Mouse (Mus musculus): ENCODE measurements around the gene Lum.

Gene Lum

DNA sequence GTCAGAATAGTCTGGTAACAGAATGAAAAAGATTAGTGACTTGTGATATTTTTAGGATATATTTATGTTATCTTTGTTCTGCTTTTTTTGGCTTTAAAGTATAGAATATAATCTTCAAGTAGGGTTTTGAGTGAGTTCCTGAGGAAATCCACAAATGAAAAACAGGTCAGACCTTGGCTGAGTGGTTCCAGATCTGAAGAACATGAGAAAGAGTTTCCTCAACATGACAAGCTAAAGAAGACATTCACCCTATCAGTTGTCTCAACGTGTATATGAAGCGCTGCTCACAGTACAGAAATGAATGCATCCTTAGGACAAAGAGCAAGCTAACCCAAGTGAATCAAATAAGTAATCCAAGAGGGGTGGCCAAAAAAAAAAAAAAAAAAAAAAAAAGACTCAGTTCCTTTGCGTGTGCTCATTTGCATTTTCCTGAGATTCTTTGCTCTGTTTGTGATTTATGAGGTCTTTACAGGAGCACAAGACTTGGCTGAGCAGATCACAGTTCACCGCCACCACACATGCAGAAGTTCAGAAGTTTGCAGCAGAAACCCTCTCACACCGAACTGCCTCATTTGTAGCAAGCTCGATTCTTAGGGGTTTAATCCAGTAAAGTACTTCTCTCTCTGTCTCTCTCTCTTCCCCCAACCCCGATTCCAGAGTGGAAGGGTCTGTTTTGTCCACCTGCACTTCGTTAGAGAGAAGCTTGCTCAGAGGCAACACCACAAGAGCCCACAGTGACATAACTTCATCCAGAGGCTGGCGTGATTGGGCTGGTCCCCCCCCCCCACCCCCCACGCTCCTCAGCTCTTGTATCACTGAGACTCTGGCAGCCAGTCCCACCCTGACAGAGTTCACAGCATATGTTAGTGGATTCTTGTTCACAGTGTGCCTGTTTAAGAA, at the start of gene Lum:
Gene Lum (plus strand): TSS at position 172 of the 900 bp plus-strand sequence.
- in situ Hi-C loops (cut with MboI; ENCODE audit: low pct_unique_long_range_greater_than_20kb in 1 of 2, low sequenced_read_pairs in 2 of 2, unreplicated experiment in 1 of 2) = no loop called here

DNA sequence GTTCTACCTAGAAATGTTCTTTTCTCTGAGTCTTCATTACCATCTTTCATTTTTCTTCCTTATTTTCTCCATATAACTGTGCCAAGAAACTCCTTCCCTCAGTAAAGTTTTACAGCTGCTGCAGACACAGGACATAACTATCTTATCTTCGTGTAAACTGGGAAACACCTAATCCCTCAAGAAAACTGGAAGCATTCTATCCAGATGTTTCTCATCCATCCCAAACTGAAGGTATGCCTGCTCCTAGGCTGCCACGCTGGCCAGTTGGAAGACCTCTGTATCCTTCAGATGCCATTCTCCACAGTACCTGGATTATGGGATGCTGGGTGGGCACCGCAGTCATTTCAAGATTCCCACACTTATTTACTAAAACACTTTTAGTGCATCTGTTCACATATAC, 41.6 kb upstream of the Lum start:
- in situ Hi-C loops (cut with MboI; ENCODE audit: low pct_unique_long_range_greater_than_20kb in 1 of 2, low sequenced_read_pairs in 2 of 2, unreplicated experiment in 1 of 2) = no loop called here

DNA sequence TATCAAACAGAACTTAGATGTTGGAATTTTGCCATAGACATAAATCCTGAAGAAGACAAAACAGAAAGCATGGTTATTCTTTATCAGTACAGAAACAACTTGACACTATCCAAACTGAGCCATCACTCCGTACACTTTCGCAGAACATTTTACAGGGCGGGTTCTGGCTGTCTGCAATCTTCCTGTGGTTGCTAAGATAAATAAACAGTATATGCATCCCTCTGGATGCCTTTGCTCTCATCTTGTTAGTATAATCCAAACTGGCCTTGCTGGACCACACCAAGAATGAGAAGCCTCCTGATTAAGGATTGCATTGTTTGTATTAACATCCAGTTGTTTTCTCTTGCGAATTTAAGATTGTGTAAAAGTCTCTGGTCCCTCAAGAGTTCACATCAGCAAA, 29.2 kb upstream of the Lum start:
- in situ Hi-C loops (cut with MboI; ENCODE audit: low pct_unique_long_range_greater_than_20kb in 1 of 2, low sequenced_read_pairs in 2 of 2, unreplicated experiment in 1 of 2) = no loop called here

DNA sequence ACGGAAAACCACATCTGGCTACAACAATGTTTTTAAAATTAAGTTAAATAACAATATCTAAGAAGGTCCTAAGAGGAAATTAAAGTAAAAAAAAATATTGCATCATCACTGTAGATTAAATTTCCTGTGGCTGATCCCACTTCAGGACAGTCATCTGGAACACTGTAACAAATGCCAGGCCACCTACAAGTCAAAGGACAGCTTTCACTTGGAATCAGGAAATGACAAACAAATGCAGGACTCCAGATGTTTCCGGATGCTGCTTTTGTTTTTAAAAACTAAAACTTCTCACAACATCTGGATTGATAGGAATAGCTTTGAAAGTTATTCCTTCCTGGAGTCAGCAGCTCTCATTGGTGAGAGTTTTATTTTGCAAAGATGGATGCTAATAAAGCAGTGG, 28.0 kb upstream of the Lum start:
- in situ Hi-C loops (cut with MboI; ENCODE audit: low pct_unique_long_range_greater_than_20kb in 1 of 2, low sequenced_read_pairs in 2 of 2, unreplicated experiment in 1 of 2) = no loop called here

GRCm38 (mm10) chr10:97538202-97538601, 26.7 kb upstream of the Lum start:
- in situ Hi-C loops (cut with MboI; ENCODE audit: low pct_unique_long_range_greater_than_20kb in 1 of 2, low sequenced_read_pairs in 2 of 2, unreplicated experiment in 1 of 2) = no loop called here

DNA sequence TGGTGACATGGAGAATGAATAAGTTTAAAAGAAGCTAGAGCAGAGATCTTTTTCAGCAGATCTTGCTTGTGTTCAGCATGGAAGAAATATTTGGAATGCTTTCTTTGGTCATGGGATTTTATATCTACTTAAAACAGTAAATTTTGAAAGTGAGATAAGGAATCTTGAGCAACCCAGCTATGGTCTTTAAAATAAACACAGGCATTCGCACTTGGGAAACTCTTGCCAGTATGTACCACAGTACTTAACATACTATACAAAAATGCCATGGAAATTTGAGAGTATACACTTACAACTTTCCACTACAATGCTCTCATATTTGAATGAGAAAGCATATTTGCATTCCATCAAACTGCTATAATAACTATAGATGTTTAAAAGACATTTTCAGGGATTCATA, 17.2 kb upstream of the Lum start:
- in situ Hi-C loops (cut with MboI; ENCODE audit: low pct_unique_long_range_greater_than_20kb in 1 of 2, low sequenced_read_pairs in 2 of 2, unreplicated experiment in 1 of 2) = no loop called here

GRCm38 (mm10) chr10:97567489-97568135, 2.7 kb downstream of the Lum start:
- in situ Hi-C loops (cut with MboI; ENCODE audit: low pct_unique_long_range_greater_than_20kb in 1 of 2, low sequenced_read_pairs in 2 of 2, unreplicated experiment in 1 of 2) = no loop called here

- in situ Hi-C loops (cut with MboI; ENCODE audit: low pct_unique_long_range_greater_than_20kb in 1 of 2, low sequenced_read_pairs in 2 of 2, unreplicated experiment in 1 of 2) = no loop called here
Measured at GRCm38 (mm10) chr10:97582543-97583231, 17.8 kb downstream of the Lum start.

DNA sequence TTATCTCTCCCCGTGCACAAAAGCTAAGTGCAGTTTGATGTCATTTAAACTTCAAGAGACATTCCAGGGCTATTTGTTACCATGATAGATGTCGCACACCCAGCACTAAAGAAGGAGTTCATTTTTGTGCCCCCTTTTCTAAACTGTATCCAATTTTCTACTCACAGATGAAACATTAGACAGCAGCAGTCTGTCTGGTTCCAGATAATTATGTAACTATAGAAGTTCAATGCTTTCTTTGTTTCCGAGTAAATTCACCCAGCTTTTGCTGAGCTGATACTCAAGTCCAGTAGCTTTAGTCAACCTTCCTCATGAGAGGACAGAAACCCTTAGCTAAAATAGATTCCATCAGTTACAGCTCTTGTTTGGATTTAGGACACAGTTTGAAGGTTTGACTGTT, 19.2 kb downstream of the Lum start:
- in situ Hi-C loops (cut with MboI; ENCODE audit: low pct_unique_long_range_greater_than_20kb in 1 of 2, low sequenced_read_pairs in 2 of 2, unreplicated experiment in 1 of 2) = no loop called here

DNA sequence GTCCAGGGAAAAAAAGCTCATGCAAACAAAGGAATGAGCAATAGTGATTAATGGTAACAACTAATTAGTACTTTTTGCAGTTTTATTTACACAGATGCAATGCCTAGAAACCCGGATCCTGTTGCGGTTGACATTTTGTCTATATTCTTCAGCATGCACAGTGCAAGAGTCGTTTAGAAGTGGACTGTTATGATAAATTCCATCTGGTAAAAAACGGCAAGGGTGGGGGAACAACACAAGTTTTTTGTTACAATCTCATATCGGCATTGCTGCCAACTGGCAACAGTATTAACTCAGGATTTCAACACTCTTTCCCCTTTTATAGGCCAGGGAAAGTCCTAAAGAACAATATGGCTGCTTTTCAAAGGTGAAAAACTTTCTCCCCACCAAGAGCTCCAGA, 22.2 kb downstream of the Lum start:
- in situ Hi-C loops (cut with MboI; ENCODE audit: low pct_unique_long_range_greater_than_20kb in 1 of 2, low sequenced_read_pairs in 2 of 2, unreplicated experiment in 1 of 2) = no loop called here

DNA sequence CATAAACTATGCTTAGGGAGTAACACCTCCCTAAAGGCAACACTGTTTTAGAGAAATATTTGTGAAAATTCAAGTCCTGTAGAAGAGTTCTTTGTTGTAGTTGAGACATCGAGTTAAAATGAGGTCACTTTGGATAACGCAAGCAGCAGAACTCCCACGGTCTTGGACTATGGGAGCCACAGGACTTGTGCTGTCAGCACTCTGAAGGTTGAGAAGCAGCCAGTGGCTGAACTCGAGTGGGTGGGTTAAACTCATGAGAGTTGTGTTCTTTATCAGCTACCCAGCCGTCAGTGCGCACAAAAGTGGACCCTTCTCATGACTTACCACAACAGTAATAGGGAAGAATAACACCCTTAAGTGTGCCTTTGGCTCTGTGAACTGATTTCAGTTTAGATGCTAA, 24.6 kb downstream of the Lum start:
- in situ Hi-C loops (cut with MboI; ENCODE audit: low pct_unique_long_range_greater_than_20kb in 1 of 2, low sequenced_read_pairs in 2 of 2, unreplicated experiment in 1 of 2) = no loop called here

GRCm38 (mm10) chr10:97591036-97591435, 26.1 kb downstream of the Lum start:
- in situ Hi-C loops (cut with MboI; ENCODE audit: low pct_unique_long_range_greater_than_20kb in 1 of 2, low sequenced_read_pairs in 2 of 2, unreplicated experiment in 1 of 2) = no loop called here

- in situ Hi-C loops (cut with MboI; ENCODE audit: low pct_unique_long_range_greater_than_20kb in 1 of 2, low sequenced_read_pairs in 2 of 2, unreplicated experiment in 1 of 2) = no loop called here
Measured at GRCm38 (mm10) chr10:97591685-97592084, 26.8 kb downstream of the Lum start.

DNA sequence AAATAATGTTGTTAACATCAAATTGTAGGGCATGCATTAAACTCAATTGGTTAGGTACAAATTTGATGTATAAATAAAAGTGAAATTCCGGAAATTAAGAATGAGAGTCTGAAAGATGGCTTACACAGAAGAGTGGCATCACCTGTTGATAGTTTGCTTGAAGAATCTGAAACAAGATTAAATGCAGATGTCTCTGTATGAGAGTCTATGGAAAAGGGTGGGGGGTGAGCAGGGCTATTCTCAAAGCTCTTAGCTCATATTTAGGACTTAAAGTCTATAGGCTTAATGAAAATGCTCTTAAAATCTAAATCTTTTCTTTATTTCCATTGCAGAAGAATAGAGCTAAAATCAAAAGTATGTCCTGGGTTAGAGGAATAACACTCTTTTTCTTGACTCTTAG, 30.8 kb downstream of the Lum start:
- in situ Hi-C loops (cut with MboI; ENCODE audit: low pct_unique_long_range_greater_than_20kb in 1 of 2, low sequenced_read_pairs in 2 of 2, unreplicated experiment in 1 of 2) = no loop called here

- in situ Hi-C loops (cut with MboI; ENCODE audit: low pct_unique_long_range_greater_than_20kb in 1 of 2, low sequenced_read_pairs in 2 of 2, unreplicated experiment in 1 of 2) = no loop called here
Measured at GRCm38 (mm10) chr10:97601744-97602143, 36.8 kb downstream of the Lum start.

DNA sequence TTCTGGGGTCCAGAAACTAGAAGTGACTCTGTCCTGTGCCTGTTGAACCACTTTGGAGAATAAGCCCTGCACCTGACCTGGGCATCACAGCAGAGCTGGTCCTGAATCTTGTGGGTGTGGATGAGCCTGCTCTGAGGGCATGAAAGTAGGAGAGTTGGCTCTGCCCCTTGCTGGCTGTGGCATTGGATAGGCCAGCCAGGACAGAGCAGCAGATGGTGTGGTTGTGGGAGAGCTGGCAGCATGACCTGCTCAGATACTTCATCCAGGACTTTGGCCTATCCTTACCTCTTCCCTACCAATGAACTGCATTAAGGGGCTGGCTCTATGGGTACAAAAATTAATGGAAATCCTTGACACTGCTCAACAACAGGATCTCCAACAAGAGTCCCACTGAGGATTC, 38.3 kb downstream of the Lum start:
- in situ Hi-C loops (cut with MboI; ENCODE audit: low pct_unique_long_range_greater_than_20kb in 1 of 2, low sequenced_read_pairs in 2 of 2, unreplicated experiment in 1 of 2) = no loop called here

- in situ Hi-C loops (cut with MboI; ENCODE audit: low pct_unique_long_range_greater_than_20kb in 1 of 2, low sequenced_read_pairs in 2 of 2, unreplicated experiment in 1 of 2) = no loop called here
Measured at GRCm38 (mm10) chr10:97606579-97606978, 41.7 kb downstream of the Lum start, which contains the start of gene Kera. TSS of gene Kera (plus strand) at chr10:97606879.

Measured in mouse embryonic stem cell (cell line).